Mouse (Mus musculus) gastrocnemius, adult 8-10 months (tissue): ENCODE data around the gene Rabl3. TPM values are rescaled to one million over a fixed set of nuclear protein-coding genes. Genes with fewer than 3 reads are reported as not detected.

Experiments used
- DNase-seq, 2 experiments: peaks; one replicate each; pipeline ENCODE4 v3.0.0; 2022; ENCODE audit warnings: low spot score in 2 of 2
- total RNA-seq, 4 experiments: library from RNA; stranded (reverse); gene quantifications; 2 replicates each; pipeline ENCODE4 v1.2.4; 2022

The Rabl3 gene
- total RNA-seq = 1 to 10 TPM; 5.2 to 5.9 (median 5.5) TPM

- peak; percentile 96 to 97 for DNase-seq
Observed at GRCm38 (mm10) chr16:37539611-37540580, at the start of gene Rabl3, which contains the start of gene Gtf2e1. Gene Rabl3, plus strand, starts transcription at chr16:37539885. Gene Gtf2e1, minus strand, starts transcription at chr16:37539789.

DNA sequence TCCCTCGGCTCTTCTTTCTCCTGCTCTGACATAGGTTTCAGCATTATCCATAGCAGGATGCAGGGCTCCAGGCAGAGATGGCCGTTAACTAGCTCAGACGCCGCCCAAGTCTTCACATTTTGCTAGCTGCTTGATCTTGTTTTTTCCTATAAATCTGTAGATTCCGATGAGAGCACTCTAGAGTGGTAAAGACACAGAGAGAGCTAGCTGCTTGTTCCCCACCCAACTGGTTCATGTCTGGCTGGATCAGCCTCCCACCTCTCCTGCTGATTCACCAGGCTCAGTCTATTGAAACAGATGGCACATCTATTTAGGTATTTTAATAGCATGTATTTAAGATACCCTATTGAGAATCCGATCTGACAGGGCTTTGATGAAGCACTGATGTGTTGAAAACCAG is 44.7 kb upstream of the Rabl3 start:
- no peak for DNase-seq

DNA sequence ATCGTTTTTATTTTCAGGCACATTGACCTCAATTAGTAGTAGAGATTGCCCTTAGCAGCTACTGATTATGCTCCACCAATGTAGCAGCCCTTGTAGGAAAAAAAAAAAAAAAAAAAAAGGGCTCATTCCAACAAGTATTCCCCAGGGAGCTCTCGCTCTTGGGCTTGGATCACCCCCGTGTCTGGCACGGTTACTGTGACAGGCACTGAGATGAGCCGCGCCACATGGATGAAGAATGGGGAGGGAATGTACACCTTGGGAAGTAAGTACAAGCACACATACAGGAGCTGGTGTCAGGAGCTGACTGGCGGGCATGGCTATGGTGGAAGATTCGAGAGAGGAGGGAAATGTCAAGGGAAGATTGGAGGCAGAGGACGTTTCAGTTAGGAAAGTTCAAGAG is 41.1 kb upstream of the Rabl3 start:
- no peak for DNase-seq

DNA sequence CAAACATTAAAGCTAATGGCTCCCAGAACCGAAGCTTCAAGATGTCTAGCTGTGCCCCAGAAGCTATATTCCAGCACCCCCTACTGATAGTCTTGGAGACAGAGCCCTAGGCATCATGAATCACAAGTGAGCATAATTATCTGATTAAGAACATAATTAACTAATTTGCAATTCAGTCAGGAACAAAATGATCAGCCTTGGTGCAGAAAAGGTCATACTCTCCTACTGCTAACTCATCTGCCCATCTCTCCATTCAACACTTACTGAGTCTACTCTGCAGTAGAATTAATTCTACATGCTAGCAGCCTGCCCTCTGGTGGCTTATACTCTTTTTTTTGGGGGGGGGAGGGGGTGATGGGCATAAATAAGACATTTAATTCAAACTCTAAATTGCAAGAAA is 35.2 kb upstream of the Rabl3 start:
- no peak for DNase-seq

GRCm38 (mm10) chr16:37506751-37507150 is 32.9 kb upstream of the Rabl3 start:
- no peak for DNase-seq

DNA sequence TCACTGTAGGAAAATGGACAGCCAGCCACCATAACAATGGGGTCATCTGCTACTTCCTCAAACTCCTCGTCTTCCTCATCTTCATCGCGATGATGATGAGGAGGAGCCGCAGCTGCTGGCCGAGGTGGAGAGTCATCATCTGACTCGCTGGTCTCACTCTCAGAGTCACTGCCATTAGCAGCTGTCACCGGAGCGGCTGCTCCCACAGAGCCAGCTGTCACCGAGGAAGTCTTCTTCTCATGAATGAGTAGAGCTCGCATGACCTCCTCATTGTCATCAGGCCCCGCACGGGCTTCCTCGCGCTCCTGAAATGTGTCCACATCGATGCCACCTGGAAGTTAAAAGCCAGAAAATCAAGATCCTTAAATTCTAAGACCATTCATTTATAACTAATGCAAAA is 28.2 kb upstream of the Rabl3 start:
- DNase-seq = no peak

DNA sequence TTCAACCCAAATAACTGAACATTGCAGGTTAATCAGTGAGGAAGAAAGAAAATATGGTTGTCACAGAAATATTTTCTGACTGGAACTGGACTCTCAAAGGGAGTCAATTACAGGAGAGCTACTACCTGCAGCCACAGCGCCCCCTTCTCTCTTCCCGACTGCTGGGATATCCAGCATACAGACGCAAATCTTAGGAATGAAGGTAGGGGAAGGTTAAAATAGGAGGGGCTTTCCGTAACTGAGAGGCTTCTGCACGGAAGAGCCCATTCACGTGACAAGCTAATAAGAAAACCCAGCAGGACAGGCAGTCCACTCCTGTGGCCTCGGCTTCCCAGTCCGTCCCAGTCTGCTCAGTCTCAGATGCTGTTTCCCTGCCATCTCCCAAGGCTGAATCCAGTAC is 25.0 kb upstream of the Rabl3 start:
- DNase-seq = no peak

DNA sequence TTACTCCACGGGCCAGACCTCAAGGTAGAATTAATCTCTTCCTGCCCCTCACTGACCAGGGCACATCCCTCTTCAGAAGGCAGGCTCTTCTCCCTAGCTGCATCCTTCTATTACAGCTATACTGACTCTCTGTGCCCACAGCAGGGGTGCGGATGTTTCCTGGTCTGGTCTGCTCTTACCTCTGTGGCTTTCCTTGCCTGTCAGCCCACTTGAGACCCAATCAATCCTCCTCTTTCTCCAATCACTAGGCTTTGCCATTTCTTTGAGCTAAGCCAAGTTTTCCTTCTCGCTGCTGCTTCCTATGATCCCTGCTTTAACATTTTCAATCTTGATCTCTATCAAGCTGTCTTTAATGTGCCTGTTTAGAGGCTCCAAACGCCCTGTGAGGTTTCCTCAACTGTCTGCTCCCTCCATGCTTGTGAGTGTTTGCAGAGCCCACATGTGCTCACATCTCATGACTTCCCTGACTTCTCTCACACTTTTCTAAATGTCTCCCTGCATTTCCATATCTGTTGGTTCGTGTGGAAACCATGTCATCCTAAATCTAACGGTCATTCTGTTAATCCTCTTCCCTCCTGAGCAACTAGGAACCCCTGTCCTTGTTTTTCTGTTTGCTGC is 23.2 kb upstream of the Rabl3 start:
- DNase-seq = no peak

GRCm38 (mm10) chr16:37517596-37518211 is 22.0 kb upstream of the Rabl3 start:
- DNase-seq = no peak

- no peak for DNase-seq
Observed at GRCm38 (mm10) chr16:37518662-37519061, 21.0 kb upstream of the Rabl3 start.

DNA sequence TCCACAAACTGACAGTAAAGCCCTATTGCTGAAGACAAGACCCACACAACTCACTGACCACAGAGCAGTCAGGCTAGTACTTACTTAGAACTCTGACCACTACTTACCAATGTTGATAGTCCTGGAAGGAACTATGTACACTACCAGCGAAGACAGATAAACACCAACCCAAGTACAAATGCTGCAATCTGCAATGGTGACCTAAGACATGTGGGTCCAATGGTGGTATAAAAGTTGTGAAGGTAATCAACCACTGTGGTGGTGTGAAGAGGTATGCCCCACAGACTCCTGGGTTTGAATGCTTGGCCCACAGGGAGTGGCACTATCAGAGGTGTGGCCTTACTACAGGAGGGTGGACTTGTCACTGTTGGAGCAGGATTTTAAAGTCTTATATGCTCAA is 20.0 kb upstream of the Rabl3 start:
- no peak for DNase-seq

DNA sequence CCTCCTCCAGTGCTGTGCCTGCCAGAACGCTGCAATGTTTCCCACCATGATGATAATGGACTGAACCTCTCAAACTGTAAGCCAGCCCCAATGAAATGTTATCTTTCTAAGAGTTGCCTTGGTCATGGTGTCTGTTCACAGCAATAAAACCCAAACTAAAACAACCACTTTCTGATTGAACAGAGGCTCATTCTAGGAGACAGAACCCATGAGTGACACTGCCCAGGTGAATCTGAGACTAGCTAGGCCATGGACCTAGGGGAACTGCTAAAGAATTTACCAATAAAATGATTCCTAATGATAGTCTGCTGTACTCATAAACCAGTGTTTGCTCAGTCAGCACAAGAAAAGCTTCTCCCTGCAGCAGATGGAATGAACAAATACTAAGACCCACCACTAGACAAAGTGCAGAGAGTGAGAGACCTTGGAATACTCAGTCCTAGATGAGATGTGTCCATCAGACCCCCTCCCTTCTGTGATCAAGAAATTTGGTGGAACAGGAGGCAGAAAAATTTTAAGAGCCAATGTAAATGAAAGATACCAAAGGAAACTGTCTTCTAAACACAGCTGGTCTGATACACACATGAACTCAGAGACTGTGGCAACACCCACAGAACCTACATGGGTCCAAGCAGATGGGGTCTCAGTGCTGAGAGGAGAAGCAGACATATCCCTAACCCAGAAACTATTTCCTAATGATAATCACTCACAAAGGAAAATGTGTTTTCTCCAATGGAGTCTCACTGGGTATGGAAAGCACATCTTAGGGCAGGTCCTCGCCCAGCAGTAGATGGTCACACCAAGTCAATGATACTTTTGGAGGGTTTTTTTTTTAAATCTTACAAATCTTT is 19.3 kb upstream of the Rabl3 start:
- DNase-seq = no peak

- no peak for DNase-seq
Observed at GRCm38 (mm10) chr16:37522100-37522697, 17.5 kb upstream of the Rabl3 start.

GRCm38 (mm10) chr16:37525121-37525520 is 14.6 kb upstream of the Rabl3 start:
- no peak for DNase-seq

DNA sequence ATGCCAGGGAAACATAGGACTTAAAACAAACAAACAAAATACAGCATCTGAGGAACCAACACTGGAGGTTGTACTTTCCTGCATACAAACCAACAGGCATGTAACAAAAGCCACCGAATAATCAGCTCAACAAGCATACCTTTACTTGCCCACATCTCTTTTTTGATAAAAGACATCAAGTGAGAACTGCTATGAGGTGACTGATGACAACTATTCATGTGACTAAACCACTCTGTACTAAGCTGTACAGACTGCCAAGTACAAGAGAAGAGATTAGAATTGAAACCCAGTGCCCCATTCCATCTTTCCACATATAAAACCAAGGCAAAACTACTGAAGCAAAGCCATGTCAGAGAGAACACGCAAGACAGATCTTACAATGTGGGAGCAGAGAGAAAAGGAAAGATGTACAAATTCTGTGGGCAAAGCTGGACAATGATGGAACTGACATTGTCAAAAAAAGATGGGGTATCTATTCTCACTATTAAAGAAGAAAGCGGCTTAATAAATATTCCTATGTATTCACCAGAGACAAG is 12.9 kb upstream of the Rabl3 start:
- no peak for DNase-seq

DNA sequence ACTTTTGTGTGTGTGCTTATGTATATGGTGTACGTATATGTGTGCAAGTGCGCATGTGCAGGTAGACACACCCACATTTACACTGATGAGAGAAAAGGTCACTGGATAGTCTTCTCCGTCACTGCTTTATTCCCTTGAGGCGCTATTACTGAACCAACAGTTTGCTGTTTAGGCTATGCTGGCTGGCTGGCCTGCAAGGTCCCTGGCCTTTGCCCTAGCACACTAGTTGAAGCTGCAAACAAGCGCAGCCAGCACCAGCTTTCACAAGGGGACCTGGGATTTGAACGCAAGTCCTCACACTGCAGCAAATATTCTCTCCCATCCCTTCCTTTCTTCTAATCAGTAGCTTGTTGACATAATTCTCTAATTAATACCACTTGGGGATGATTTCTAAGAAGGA is 9.5 kb upstream of the Rabl3 start:
- no peak for DNase-seq

GRCm38 (mm10) chr16:37532046-37532445 is 7.6 kb upstream of the Rabl3 start:
- no peak for DNase-seq

DNA sequence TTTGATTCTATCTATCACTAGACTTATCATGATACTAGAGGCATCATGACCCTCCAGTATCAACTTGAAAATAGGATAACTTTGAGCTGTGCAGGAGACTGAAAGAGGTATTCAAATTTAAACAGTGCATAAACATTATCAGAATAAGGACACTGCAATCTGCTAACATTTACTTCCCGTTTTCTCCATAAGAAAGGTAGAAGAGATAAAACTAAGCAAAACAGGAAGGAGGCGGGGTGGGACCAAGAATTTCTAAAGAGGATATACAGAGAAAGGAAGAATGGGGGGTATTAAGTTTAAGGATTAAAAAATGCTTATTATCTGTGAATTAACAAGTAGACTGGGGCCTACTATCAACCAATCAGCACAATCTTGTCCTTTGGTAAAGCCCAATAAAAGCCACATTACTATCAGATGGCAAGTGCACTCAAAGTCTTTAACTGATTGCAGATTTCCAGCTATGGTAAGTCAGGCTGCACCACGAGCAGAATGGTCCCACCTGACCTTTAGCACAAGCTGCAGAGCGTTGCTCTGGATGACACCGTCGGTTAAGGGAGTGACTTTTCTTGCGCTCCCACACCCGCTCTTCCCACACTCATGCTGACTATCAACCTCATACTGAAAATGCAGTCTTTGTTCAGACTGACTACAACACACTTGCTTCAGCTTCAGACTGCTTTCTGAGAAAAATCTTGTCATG is 6.2 kb upstream of the Rabl3 start:
- no peak for DNase-seq

DNA sequence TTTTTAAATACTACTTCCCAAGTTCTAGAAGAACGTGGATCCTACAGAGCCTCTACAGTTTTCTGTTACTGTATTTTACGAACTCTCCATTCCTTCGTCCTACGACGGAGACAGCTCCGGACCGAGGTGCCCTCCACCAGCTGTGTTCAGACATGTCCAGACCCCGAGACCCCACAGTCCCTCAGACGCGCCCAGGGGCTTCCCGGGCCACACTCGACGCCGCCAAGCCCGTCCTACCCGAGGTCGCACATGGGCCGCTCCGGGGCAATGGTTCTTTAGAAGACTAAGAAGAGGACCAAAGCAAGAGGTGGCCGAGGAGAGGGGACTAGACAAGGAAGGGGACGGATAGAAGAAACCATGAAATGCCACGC is 460 bp upstream of the Rabl3 start:
- DNase-seq = no peak

DNA sequence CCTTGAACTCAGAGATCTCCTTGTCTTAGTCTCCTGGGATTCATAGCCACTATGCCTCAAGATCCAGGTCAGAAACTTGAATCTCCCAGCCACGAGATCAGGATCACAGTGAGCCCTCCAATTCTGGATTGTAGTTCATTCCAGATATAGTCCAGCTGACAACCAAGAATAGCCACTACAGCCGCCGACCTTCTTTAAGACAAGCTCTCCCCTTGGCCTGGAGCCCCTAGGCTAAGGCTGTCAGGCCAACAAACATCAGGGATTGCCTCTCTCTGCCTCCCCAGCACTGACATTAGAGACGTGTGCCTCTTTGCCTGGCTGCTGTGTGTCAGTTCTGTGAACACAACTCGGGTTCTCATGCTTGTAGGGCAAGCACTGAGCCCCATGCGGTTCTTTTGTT is 1.1 kb downstream of the Rabl3 start:
- peak; percentile 29 to 60 for DNase-seq
